10 mouse cellular contexts compared by ENCODE assay signal in the genomic region with DNA sequence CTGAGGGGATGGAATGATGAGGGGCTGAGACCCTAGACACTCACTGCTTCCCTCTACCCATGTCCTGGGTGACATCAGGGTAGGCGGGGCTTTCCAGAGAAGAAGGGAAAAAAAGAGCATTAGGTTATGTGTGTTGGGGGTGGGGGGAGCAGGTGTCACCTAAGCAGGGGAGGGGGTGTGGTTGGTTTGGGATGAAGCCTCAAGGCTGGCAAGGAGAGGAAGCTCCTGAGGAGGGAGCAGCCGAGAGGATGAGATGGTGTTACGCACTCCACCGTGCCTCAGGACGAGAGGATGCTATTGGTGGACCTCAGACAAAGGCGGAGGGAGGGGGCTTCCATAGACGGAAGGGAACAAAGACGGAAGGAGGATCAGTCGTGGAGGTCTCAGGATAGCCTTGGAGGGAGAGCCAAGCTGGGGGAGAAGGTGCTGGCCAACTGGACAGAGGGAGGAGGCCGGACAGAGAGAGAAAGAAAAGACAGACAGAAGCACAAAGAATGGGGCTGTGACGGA. TPM values are rescaled to one million over a fixed set of nuclear protein-coding genes. Genes with fewer than 3 reads are reported as not detected.
DNase-seq lines count a peak whose midpoint lies in the region; ATAC-seq lines count a peak whose summit lies in the region.
"Had no signal": no experiment of that assay in that cellular context is flagged by ENCODE, and none has a peak within 500 bp of the region (broad histone marks: within the 10 kb centered on the region; RNA-seq: fewer than 3 reads in every experiment).

No protein-coding gene starts in this region.

- intact Hi-C loops in heart, postnatal 36 days (cut with DNase I): no loop called here
- intact Hi-C loops in heart, postnatal 25 days (cut with DNase I): no loop called here

- peak overlapping the region; percentile 73 for H3K4me3 ChIP-seq in forebrain, embryonic 13.5 days
- peak overlapping the region; percentile 71 for H3K4me3 ChIP-seq in midbrain, embryonic 10.5 days
- H3K4me3 ChIP-seq in kidney, embryonic 15.5 days (replicated peaks): no peak overlapping the region

- peak overlapping the region; percentile 99 for H3K9ac ChIP-seq in forebrain, embryonic 13.5 days
- no peak overlapping the region for H3K9ac ChIP-seq in kidney, embryonic 15.5 days

- peak overlapping the region; percentile 86 for H3K4me2 ChIP-seq in forebrain, embryonic 13.5 days
- no peak overlapping the region for H3K4me2 ChIP-seq in kidney, embryonic 15.5 days

- DNase-seq in brain, adult 2 months (ENCODE audit: low read depth, low spot score): peak; percentile 79
- peak; percentile 68 for DNase-seq in cerebellum, adult 9-10 months
- DNase-seq in midbrain, embryonic 10.5 days (ENCODE audit: low spot score): peak; percentile 70
- no peak for DNase-seq in heart, postnatal 36 days
- DNase-seq in kidney, postnatal 25 days: no peak
- DNase-seq in heart, postnatal 25 days (ENCODE audit: low spot score): no peak
- DNase-seq: kidney, adult 2 months; liver had no signal

- ATAC-seq in forebrain, embryonic 13.5 days: peak; percentile 83
- no peak for ATAC-seq in kidney, embryonic 15.5 days (replicated peaks; ENCODE audit: low FRiP score)

- peak overlapping the region; percentile 98 for H3K27ac ChIP-seq in forebrain, embryonic 13.5 days
- peak overlapping the region; percentile 97 for H3K27ac ChIP-seq in midbrain, embryonic 10.5 days (replicated peaks)
- H3K27ac ChIP-seq in kidney, embryonic 15.5 days: no peak overlapping the region

- H3K36me3 ChIP-seq in forebrain, embryonic 13.5 days (ENCODE audit: poor library complexity, severe bottlenecking): peaks cover 42% of the 10 kb centered on the region
- peaks cover 37% of the 10 kb centered on the region for H3K36me3 ChIP-seq in midbrain, embryonic 10.5 days
- H3K36me3 ChIP-seq in kidney, embryonic 15.5 days: no peaks in the 10 kb centered on the region

- no peaks in the 10 kb centered on the region for H3K27me3 ChIP-seq in forebrain, embryonic 13.5 days
- H3K27me3 ChIP-seq in midbrain, embryonic 10.5 days (ENCODE audit: low read depth, poor library complexity, severe bottlenecking): peaks cover 77% of the 10 kb centered on the region
- H3K27me3 ChIP-seq in kidney, embryonic 15.5 days: peaks cover 91% of the 10 kb centered on the region

- 5% methylated on average over 11 of the region's 11 CpGs for WGBS in forebrain, embryonic 13.5 days
- WGBS in midbrain, embryonic 10.5 days: 7% methylated on average over 11 of the region's 11 CpGs
- WGBS in kidney, embryonic 15.5 days: 26% methylated on average over 11 of the region's 11 CpGs

- H3K4me1 ChIP-seq in forebrain, embryonic 13.5 days: peaks cover 91% of the 10 kb centered on the region
- peaks cover 81% of the 10 kb centered on the region for H3K4me1 ChIP-seq in midbrain, embryonic 10.5 days
- peaks cover 38% of the 10 kb centered on the region for H3K4me1 ChIP-seq in kidney, embryonic 15.5 days

- no peaks in the 10 kb centered on the region for H3K9me3 ChIP-seq in forebrain, embryonic 13.5 days (replicated peaks)
- H3K9me3 ChIP-seq in midbrain, embryonic 10.5 days (replicated peaks): no peaks in the 10 kb centered on the region
- H3K9me3 ChIP-seq in kidney, embryonic 15.5 days (replicated peaks): no peaks in the 10 kb centered on the region

RNA-seq across cellular contexts. Expression of gene Apc2, which starts 5.0 kb away (rescaled TPM):
- polyA plus RNA-seq in forebrain, embryonic 13.5 days (2015; fragmentation: Nextera tagmentation; extraction: Ambion mirVana): 129 and 140 TPM in 2 replicates
- polyA plus RNA-seq in midbrain, embryonic 10.5 days (2016; fragmentation: Nextera tagmentation; extraction: Ambion mirVana): 28.3 and 61.6 TPM in 2 replicates
- total RNA-seq in heart, postnatal 36 days (2021): 1 to 10 TPM; 2.1 to 3.7 TPM
- polyA plus RNA-seq in kidney, embryonic 15.5 days (2015; fragmentation: Nextera tagmentation; extraction: Ambion mirVana): 1.6 and 2.4 TPM in 2 replicates
- 1 to 10 TPM; 3.4 to 4.0 TPM for total RNA-seq in heart, postnatal 25 days (2021)

RNA-seq across cellular contexts. Expression of gene Rps15, which starts 8.5 kb away (rescaled TPM):
- polyA plus RNA-seq in forebrain, embryonic 13.5 days (2015; fragmentation: Nextera tagmentation; extraction: Ambion mirVana): 805 and 828 TPM in 2 replicates
- polyA plus RNA-seq in midbrain, embryonic 10.5 days (2016; fragmentation: Nextera tagmentation; extraction: Ambion mirVana): 889 and 1,053 TPM in 2 replicates
- 100 to 1,000 TPM; 748 to 777 TPM for total RNA-seq in heart, postnatal 36 days (2021)
- polyA plus RNA-seq in kidney, embryonic 15.5 days (2015; fragmentation: Nextera tagmentation; extraction: Ambion mirVana): 1,002 and 1,019 TPM in 2 replicates
- total RNA-seq in heart, postnatal 25 days (2021): 100 to 1,000 TPM; 703 to 732 TPM

RNA-seq across cellular contexts. Expression of gene 2310011J03Rik, which starts 19.6 kb away (rescaled TPM):
- 42.7 and 43.3 TPM in 2 replicates for polyA plus RNA-seq in forebrain, embryonic 13.5 days (2015; fragmentation: Nextera tagmentation; extraction: Ambion mirVana)
- polyA plus RNA-seq in midbrain, embryonic 10.5 days (2016; fragmentation: Nextera tagmentation; extraction: Ambion mirVana): 57.3 TPM in 2 replicates
- total RNA-seq in heart, postnatal 36 days (2021): 10 to 100 TPM; 13.8 to 15.1 TPM
- 49.5 and 52.7 TPM in 2 replicates for polyA plus RNA-seq in kidney, embryonic 15.5 days (2015; fragmentation: Nextera tagmentation; extraction: Ambion mirVana)
- total RNA-seq in heart, postnatal 25 days (2021): 10 to 100 TPM; 11.4 to 13.8 TPM

RNA-seq across cellular contexts. Expression of gene Pcsk4, which starts 28.6 kb away (rescaled TPM):
- polyA plus RNA-seq in forebrain, embryonic 13.5 days (2015; fragmentation: Nextera tagmentation; extraction: Ambion mirVana): 2.9 and 3.0 TPM in 2 replicates
- 3.3 and 4.2 TPM in 2 replicates for polyA plus RNA-seq in midbrain, embryonic 10.5 days (2016; fragmentation: Nextera tagmentation; extraction: Ambion mirVana)
- total RNA-seq in heart, postnatal 36 days (2021): 1 to 10 TPM; 2.2 to 2.9 TPM
- 5.8 and 9.1 TPM in 2 replicates for polyA plus RNA-seq in kidney, embryonic 15.5 days (2015; fragmentation: Nextera tagmentation; extraction: Ambion mirVana)
- 1 to 10 TPM; 1.3 to 1.6 TPM for total RNA-seq in heart, postnatal 25 days (2021)

RNA-seq across cellular contexts. Expression of gene Reep6, which starts 29.0 kb away (rescaled TPM):
- 2.0 and 3.0 TPM in 2 replicates for polyA plus RNA-seq in forebrain, embryonic 13.5 days (2015; fragmentation: Nextera tagmentation; extraction: Ambion mirVana)
- 9.1 and 11.5 TPM in 2 replicates for polyA plus RNA-seq in midbrain, embryonic 10.5 days (2016; fragmentation: Nextera tagmentation; extraction: Ambion mirVana)
- total RNA-seq in heart, postnatal 36 days (2021): 1 to 10 TPM; 2.7 TPM
- polyA plus RNA-seq in kidney, embryonic 15.5 days (2015; fragmentation: Nextera tagmentation; extraction: Ambion mirVana): 8.4 and 10.5 TPM in 2 replicates
- 1 to 10 TPM; 1.9 to 2.1 TPM for total RNA-seq in heart, postnatal 25 days (2021)

Comparison
In these comparisons a context has a peak if more than half of its experiments do, and no peak if none do; other contexts are left out.
1. DNase-seq: peak in brain, adult 2 months (single experiment), cerebellum, adult 9-10 months (single experiment) and midbrain, embryonic 10.5 days (single experiment); none in heart, postnatal 36 days (0 of 2), kidney, postnatal 25 days (0 of 2) and heart, postnatal 25 days (single experiment).